Mouse (Mus musculus) kidney, postnatal 10 days (tissue): Measurements from ENCODE around the gene Chd1l.

Experiments used
- DNase-seq: peaks from one replicate; pipeline ENCODE4 v3.0.0; 2021; ENCODE audit warnings: mixed read lengths

Gene Chd1l

DNA sequence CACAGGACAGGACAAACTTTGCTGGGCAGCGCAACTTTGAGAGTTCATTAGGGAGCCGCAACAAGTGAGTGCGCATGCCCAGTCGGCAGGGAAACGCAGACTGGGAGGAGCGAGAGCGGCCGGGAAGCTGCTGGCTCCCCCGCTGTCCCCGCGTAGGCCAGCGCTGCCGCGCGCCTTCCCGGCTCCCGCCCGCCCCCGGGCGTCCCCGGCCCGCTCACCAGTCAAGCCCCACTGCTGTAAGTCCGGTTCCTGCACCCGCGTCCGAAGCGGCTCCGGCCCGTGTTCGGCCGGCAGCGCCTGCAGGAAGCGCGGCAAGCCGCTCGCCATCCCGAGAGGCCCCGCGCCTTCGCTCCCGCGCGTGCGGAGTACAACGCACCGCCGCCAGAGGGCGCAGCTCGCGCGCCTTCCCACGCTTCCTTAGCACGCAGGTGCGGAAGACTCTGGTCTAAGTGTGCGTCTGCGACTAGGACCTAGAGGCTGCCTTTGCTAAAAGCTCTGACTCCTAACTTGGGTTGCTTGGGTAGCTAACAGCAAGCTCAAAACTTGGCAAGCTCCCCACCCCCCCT, at the start of gene Chd1l:
Gene Chd1l (minus strand): TSS at position 359 of the 566 bp plus-strand sequence.
- peak; percentile 94 for DNase-seq

DNA sequence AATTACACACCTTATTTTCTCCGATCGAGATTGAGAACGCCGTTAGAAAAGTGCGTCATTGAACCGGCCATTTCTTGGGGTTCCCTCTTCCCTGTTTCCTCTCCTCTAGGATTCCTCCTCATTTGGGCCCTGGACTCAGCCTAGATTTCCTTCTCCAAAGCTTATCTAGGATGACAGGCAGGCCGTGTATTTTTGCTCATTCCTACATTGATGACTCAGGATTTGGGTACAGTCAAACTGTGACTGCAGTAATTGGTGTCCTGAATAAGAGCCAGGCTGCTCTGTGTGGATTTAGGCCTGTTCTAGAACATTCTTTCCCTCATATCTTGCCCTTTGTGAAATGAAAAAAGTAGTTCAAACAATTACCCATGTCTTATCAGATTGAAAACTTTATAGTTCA, 49.7 kb upstream of the Chd1l start:
- no peak for DNase-seq

DNA sequence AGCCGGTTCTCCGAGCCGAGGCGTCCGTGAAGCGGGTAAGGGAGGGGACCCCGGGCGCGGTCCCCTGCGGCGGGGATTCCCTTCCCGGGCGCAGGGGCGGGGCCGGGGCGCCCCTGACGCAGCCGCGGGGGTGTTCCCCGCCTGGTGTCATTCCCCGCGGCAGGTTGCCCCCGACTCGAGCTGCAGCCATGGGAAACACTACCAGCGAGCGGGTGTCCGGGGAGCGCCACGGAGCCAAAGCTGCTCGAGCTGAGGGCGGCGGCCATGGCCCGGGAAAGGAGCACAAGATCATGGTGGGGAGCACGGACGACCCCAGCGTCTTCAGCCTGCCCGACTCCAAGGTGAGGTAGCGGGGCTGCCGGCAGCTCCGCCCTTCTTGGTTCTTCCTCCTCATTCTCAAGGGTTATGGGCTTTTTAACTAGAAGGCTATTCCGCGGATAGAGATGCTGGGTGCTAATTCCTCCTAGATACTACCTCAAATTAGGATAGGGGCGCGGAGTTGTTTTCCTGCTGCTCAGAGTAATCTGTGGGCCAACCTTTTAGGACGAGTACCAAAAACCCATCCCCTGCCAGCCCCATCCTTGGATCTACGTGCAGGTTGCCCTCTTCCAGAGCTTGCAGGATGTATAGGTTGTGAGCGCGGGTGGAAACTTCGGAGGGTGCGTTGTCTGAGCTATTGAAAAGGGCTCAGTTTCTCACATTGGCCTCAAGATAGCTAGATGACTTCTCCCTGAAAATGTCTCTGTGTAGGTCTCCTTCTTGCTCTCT, 48.6 kb upstream of the Chd1l start:
- peak; percentile 22 for DNase-seq

DNA sequence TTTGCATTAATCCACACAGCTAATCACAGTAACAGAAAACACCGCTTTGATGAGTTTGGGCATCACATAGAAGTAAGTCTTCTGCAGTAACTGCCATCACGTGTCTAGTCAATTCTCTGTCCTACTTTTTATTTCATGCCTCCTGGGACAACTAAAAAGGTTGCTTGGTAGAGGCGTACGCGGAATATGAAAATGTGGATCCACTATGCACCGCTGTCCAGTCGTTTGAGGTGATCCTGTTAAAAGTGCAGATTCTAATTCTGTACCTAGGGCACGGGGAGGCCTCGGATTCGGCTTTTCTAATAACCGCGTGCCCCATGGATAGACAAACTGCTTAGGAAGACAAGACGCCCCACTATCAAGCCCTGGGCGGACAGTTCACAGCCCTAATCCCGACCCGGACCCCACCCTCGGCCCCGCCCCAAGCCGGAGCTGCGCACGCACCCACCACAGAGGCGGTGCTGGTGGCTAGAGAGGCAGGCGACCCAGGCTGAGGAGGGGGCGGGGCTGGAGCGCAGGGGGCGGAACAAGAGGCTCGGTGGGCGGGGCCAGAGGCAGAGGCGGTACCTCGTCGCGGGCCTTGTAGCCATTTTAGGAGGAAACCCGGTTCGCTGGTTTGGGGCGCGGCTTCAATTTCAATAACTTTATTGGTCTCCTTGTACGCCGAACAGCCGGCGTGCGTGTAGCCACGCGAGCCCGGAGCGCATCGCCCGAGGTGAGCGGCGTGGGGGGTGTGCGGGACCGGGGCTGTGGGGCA, 47.8 kb upstream of the Chd1l start, which contains the start of gene Prkab2:
Gene Prkab2 (plus strand): TSS at position 539 of the 757 bp plus-strand sequence.
- DNase-seq, result peak; percentile 100

DNA sequence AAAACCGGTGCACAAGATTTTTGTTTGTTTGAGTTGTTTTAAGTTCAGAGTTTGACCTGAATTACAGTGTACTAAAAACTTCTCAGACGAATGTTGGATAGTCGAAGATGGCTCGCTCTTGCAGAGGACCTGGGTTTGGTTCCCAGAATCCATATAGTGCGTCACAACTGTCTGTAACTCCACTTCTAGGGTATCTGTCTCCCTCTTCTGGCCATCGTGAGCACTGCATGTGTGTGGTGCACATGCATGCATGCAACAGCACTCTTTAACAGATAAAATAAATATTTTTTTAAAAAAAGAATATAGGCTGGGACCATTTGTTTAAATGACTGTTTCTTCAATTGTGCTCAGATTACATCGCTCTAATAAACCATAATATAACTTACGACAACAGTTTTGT, 44.9 kb upstream of the Chd1l start:
- peak; percentile 49 for DNase-seq

DNA sequence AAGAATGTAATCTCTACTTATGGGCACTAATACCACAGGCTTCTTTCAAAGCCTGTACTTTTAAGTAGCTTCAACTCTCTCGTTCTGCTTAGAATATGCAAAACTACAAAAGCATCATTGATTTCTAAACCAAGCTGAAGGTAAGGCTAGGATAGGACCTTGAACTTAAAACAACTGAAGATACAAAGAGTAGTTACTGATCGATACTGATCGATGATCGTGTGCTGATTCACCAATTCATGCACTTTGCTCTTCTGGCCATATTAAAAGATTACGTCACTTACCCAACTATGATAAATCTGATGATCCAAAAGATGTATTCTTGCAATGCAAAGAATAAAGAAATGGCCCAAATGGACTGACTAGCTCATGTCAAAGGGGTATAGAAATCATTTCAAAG, 43.8 kb upstream of the Chd1l start:
- no peak for DNase-seq

DNA sequence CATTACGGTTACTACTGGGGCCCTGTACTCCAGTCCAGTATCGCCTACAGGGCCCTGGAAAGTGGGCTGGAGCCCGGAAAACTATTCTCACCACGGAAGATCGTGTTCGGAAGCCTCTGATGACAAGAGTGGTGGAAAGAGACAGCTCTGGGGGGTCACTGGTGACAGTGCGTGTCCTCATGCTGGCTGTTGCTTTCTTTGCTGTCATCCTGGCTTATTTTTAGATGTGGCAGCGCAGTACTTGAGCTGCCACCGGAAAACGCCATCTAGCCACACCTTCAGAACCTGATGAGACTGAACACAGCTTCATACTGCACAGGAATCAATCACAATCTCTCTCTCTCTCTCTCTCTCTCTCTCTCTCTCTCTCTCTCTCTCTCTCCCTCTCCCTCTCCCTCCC, 41.6 kb upstream of the Chd1l start:
- DNase-seq, result no peak

DNA sequence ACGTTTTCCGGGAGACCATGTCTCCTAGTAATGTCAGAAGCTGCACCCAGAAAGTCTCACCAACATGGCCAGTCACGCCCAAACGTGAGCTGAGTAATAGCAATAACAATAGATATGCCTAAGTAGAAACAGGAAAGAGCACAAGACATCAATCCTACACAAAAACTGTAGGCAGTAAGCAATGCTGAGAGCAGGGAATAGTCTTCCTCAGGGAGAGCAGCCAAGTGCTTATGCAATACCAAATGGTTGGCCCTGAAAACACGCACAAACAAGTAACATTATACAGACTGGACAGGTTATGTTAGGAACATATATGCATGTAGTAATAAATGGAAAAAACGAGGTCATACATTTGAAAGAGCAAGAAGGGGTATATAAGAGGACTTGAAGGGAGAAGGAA, 39.5 kb upstream of the Chd1l start:
- no peak for DNase-seq

DNA sequence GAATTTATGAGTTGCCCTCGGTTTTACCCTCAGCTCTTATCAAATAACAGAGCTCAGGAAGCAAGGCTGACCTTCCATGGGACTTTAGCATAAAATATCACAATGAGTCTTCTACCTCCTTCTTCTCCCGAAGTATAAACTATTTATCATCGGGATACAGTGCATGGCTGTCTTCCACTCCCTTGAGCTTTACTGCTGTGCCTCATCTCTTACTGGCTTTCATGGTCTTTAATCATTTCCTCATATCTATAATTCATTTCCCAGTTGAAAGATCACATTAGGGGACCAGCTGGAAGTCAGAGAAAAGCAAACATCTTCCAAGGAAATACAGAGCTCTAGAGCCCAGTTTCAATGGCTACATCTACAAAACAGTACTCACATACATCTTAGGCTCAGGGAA, 39.0 kb upstream of the Chd1l start:
- no peak for DNase-seq

DNA sequence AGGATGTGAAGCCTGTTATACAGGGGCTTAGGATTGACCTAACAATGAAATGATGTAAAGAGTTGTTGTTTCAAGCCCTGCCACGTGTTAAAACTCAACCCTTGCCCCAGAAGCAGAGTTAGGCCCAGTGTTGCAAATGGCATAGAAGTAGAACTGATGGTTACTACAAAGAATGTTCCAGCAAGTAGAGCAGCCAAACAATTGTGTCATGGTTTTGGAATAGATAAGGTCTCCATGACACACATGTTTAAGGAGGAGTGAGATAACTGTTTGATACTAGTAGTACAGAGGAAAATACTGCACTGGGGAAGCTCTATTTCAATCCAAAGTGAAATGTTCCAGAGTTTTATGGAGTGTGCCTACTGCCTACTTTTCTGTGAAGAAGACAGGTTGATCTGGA, 38.5 kb upstream of the Chd1l start:
- DNase-seq, result no peak

DNA sequence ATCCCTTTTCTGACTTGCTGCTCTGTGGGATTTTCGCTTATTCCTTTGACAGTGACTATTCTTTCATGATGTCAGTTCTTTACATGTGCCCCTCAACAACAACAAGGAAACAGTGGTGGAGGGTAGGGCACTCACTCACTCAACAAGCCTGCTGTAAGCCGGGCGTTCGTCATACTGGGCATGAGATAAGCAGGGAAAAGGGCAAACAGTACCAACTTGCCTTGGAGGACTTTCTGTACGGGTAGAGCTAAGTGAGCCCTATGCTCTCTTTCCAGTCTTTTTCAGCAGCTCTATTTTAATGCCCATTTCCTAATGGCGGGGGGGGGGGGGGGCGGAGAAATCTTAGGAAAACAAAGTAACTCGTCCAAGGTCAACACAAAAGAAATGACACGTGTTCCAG, 32.0 kb upstream of the Chd1l start:
- no peak for DNase-seq

DNA sequence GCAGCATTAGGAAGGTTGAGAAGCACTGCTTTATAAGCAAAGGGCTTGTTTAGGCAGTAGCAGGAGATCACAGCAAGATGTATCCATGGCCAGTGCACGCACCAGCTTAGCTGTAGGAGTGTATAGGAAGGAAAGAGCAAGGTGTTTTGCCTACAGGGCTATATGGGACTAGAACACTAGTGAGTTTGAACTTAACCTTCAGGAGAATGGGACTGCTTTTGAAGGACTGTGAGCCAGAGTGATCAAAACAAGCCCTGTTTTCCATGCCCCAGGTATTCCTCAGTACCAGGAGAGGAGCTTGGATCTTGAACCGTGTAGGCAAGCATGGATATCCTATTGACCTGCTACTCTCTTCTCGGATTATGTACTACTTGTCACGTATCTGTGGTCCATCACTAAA, 31.4 kb upstream of the Chd1l start:
- DNase-seq, result no peak

DNA sequence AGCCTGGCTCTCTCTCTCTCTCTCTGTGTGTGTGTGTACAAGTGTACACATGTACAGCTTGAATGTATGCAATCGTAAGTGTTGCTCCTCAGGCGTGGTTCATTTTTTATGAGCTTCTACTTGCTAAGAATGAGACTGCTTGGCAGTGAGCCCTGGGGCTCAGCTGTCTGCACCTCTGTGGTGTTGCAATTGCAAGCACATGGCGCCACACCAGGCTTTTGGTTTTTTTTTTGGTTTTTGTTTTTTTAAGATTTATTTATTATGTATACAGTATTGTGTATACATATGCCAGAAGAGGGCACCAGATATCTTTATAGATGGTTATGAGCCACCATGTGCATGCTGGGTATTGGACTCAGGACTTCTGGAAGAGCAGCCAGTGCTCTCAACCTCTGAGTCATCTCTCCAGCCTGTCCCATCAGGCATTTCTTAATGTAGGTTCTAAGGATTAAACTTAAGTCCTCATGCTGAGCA, 24.3 kb upstream of the Chd1l start:
- peak; percentile 44 for DNase-seq

DNA sequence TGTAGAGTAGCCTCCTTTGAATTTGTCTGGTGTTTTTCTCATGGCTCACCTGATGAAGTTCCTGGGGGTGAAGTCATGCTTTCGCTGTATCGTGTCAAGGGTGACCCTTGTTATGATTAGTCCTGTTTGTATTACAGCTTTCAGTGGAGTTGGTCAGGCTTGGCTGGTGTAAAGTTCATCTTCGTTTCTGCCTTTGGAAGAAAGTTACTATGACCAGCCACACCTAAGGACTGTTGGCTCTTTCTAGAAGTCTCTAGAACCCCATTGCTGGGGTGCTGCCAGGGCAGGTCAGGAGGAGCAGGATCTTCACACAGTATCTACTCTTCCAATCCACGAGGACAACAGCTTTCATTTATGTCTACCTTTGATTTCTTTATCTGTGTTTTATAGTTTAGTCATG, 23.5 kb upstream of the Chd1l start:
- DNase-seq, result no peak

DNA sequence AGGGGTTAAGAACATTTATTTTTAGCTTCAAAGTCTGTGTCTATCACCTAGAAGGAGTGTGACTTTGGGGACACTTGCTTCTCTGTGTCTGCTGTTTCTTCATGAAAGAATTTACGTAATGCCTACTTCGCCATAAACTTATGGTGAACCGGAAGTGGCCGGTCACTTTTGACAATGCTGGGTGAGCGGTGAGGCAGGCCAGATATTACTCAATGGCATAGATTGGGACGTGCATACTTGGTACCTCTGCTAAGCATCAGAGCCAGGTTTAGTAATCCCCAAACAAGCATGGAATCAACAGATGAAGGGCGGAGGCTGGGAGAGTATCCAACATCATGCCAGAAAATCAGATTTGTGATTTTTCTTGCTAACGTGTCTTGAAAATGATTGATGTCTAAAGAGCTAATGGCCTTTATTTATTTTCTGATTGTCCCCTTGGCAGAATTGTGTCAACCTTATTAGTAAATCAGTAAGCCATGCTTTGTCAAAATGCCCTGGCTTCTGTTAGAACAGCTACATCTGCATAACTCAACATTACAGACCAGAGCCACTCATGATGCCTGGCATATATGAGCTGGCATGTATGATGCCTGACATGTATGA, 21.4 kb upstream of the Chd1l start:
- no peak for DNase-seq

DNA sequence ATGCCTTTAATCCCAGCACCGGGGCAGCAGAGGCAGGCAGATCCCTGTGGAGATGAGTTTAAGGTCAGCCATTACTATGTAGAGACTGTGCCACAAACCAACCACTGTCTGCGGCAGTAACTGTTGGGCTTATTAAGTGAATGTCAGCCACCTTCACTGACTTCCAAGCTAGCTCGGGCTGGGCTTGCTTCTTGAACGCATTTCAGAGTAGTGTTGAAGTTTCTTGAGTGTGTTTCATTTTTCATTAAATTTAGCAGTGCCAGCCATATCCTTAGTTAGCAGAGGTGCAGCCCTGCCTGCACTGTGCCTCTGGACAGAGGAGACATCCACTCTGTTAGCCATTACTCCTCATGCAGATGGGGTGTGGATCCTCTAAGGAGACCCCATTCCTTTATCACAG, 20.7 kb upstream of the Chd1l start:
- no peak for DNase-seq

DNA sequence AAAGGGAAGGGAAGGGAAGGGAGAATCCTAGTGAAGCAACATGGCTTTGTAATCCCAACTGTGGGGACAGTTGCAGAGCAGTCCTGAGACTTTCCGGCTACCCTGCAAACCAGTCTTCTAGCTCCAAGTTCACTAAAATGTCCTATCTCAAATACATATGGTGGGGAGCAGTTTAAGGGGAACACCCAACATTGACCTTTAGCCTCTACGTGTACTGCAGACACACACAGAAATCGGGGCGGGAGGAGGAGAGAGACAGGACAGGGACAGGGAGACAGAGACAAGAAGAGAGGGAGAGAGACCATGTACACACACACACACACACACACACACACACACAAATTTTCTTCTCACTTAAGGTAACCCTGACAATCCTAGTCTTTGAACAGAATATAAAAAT, 19.9 kb upstream of the Chd1l start:
- DNase-seq, result no peak

DNA sequence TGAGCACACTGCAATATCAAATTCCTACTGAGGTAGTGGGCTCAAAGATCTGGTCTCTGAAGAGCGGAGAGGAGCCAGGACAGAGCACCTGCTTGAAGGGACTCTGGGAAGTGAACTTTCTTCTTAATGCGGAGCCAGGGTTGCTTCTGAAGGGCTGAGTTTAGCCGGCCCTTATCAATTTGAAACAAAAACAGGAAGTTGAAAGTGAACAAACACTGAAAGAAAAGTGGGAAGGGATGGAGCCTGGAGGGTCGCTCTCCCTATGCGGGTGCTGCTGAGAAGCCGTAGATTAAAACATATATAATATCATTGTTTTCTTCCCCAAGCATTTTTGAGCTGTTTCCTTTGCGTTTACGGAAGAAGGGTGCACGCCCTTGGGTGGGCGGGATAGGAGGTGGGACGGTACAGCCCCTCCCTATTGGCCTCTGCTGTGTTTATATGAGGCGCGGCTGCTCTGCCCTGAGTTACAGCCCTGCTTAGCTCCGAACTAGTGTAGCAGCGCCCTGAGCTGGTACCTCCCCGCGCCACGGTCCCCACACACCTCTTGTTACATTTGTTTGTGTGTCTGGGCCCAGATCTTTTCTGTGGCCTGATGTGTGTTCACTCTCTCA, 18.5 kb upstream of the Chd1l start, which contains the start of gene Fmo5:
Gene Fmo5 (plus strand): TSS at position 414 of the 611 bp plus-strand sequence.
- peak; percentile 81 for DNase-seq

DNA sequence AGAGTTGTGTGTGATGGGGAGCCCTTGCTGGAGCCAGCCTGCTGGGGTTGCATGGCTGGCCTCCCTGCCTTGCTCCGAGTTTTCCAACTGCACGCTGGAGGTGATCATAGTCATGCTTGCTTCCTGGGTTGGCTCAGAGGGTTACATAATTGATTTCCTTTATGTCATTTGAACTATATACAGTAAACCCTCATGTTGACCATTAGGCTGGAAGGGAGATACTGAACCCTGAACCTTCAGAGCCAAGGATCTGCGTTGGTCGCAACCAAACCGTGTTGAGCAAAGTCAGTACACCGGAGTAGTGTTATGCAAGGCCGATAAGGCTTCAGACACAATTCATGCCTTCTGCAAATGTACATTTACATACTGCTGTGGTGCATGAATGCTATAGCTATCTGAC, 17.9 kb upstream of the Chd1l start:
- no peak for DNase-seq

DNA sequence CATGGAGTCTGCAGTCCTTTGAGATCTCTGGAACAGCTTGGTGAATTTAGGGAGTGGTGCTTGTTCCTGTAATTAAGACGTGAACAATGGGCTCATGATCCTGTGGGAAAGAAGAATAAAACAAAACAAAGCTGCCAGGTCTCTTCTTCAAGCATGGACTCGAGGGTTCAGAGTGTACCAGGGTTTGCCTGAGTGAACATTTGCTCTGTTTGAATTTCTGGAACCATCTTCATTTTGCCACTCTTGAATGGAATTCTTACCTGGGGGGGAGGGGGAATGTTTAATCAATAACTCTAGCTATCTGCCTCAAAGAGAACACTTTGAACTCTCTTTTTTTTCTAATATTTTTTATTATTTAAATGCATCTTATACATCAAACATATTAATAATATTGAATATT, 14.6 kb upstream of the Chd1l start:
- no peak for DNase-seq

DNA sequence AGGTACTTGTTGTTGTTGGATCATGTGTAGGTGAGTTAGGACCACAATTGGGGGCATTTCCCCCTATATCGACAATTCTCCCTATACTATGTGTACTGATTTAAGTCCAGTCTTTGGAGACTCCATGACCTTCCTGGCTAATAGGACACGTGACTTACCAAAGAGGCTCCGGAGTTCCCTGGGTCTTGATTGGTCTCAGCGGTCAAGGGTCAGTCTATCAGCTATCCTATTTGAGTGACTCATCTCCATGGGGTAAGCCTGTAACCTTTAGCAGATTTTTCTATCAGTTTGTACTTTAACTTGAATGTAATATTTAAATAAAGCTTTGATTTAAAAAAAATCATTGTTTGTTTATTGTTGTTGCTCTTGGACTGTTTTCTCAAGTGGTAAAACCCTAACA, 10.7 kb upstream of the Chd1l start:
- no peak for DNase-seq

DNA sequence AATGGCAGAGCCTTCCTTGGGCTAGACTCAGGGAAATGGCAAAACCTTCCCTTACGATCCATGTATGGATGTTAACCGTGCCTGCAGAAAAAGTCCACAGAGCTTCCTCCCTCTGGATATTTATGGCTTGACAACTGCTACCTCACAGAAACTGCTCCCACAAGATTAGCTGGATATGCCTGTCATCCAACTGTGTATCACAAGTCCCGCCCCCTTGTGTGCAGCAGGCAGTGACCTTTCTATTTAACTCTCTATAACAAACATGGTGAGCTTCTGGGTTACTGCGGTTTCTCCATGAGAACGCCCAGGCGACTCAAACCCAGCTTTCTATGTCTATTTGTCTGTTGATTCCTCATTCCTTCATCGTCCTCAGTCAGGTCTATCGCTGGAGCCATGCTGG, 7.9 kb upstream of the Chd1l start:
- DNase-seq, result no peak
